21 mouse cellular contexts compared by ENCODE assay signal in the genomic region with DNA sequence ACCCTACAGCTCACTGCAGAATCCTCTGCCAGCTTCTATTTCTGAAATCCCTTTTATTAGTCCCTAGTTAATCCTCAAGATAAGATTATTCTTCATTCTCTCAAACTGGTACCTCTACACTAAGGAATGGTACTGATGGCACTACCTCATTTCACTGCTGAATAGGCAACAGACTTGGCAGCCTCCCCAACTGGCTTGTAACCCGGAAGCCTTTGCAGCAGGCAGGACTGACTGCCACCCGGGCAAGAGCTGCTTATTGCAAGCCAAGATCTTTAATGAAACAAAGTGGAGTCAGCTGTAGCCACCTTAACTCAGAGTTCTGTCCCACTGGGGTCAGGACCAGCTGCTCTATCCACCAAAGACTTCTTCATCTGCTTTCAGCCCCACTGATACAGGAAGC.
DNase-seq lines count a peak whose midpoint lies in the region; ATAC-seq and TF ChIP-seq lines count a peak whose summit lies in the region.
"Had no signal": no experiment of that assay in that cellular context is flagged by ENCODE, and none has a peak within 500 bp of the region (broad histone marks: within the 10 kb centered on the region; RNA-seq: fewer than 3 reads in every experiment).

No protein-coding gene starts in this region.

- no peak for TF ChIP-seq CTCF in hindbrain, postnatal 0 days (IDR thresholded peaks at IDR 0.05; ENCODE audit: low read depth)

- H3K4me1 ChIP-seq in hindbrain, postnatal 0 days (ENCODE audit: insufficient read depth, low read length), result no peaks in the 10 kb centered on the region
- H3K4me1 ChIP-seq in hindbrain, embryonic 10.5 days (replicated peaks), result peaks cover 10% of the 10 kb centered on the region; the same call in 1 of the 2 replicates
- no peaks in the 10 kb centered on the region for H3K4me1 ChIP-seq in midbrain, embryonic 11.5 days (ENCODE audit: control insufficient read depth, insufficient read depth, low read length)
- H3K4me1 ChIP-seq: forebrain, embryonic 12.5 days; limb, embryonic 15.5 days; neural tube, embryonic 13.5 days had no signal

- intact Hi-C loops in gastrocnemius, postnatal 36 days (cut with DNase I), result no loop called here
- intact Hi-C loops in heart, postnatal 36 days (cut with DNase I), result no loop called here

- no peaks in the 10 kb centered on the region for H3K9me3 ChIP-seq in hindbrain, postnatal 0 days (ENCODE audit: low read length)
- no peaks in the 10 kb centered on the region for H3K9me3 ChIP-seq in hindbrain, embryonic 10.5 days
- H3K9me3 ChIP-seq in midbrain, embryonic 11.5 days (ENCODE audit: control insufficient read depth, low read length), result no peaks in the 10 kb centered on the region
- H3K9me3 ChIP-seq: forebrain, embryonic 12.5 days; limb, embryonic 15.5 days; neural tube, embryonic 13.5 days had no signal

- H3K36me3 ChIP-seq in hindbrain, postnatal 0 days (ENCODE audit: insufficient read depth, low read length), result no peaks in the 10 kb centered on the region
- no peaks in the 10 kb centered on the region for H3K36me3 ChIP-seq in hindbrain, embryonic 10.5 days
- no peaks in the 10 kb centered on the region for H3K36me3 ChIP-seq in midbrain, embryonic 11.5 days (ENCODE audit: control insufficient read depth, insufficient read depth, low read length)
- H3K36me3 ChIP-seq: forebrain, embryonic 12.5 days; limb, embryonic 15.5 days; neural tube, embryonic 13.5 days had no signal

- H3K4me3 ChIP-seq in hindbrain, postnatal 0 days (ENCODE audit: low read length), result no peak overlapping the region
- no peak overlapping the region for H3K4me3 ChIP-seq in hindbrain, embryonic 10.5 days
- H3K4me3 ChIP-seq in midbrain, embryonic 11.5 days (ENCODE audit: low read depth, low read length), result no peak overlapping the region
- H3K4me3 ChIP-seq: forebrain, embryonic 12.5 days; layer of hippocampus, adult 2 months; limb, embryonic 15.5 days; neural tube, embryonic 13.5 days had no signal

- 27% methylated on average over 2 of the region's 2 CpGs for WGBS in hindbrain, postnatal 0 days
- 89% methylated on average over 2 of the region's 2 CpGs for WGBS in hindbrain, embryonic 10.5 days
- 83% methylated on average over 2 of the region's 2 CpGs for WGBS in midbrain, embryonic 11.5 days

- H3K27me3 ChIP-seq in hindbrain, postnatal 0 days (ENCODE audit: insufficient read depth, low read length), result no peaks in the 10 kb centered on the region
- H3K27me3 ChIP-seq in hindbrain, embryonic 10.5 days (ENCODE audit: insufficient read depth, poor library complexity, severe bottlenecking), result no peaks in the 10 kb centered on the region
- H3K27me3 ChIP-seq in midbrain, embryonic 11.5 days (ENCODE audit: control insufficient read depth, insufficient read depth, low read length), result no peaks in the 10 kb centered on the region
- H3K27me3 ChIP-seq: forebrain, embryonic 12.5 days; limb, embryonic 15.5 days; neural tube, embryonic 13.5 days had no signal

- no peak for ATAC-seq in hindbrain, postnatal 0 days
- ATAC-seq in midbrain, embryonic 11.5 days (ENCODE audit: low FRiP score), result no peak
- ATAC-seq: inflammation-experienced regulatory T-cells, adult 6 months; lung, postnatal 0 days; Patski had no signal

- no peak overlapping the region for H3K27ac ChIP-seq in hindbrain, postnatal 0 days
- no peak overlapping the region for H3K27ac ChIP-seq in hindbrain, embryonic 10.5 days
- no peak overlapping the region for H3K27ac ChIP-seq in midbrain, embryonic 11.5 days (ENCODE audit: low read depth, low read length)
- H3K27ac ChIP-seq: forebrain, embryonic 12.5 days; layer of hippocampus, adult 2 months; limb, embryonic 15.5 days; neural tube, embryonic 13.5 days had no signal

- H3K4me2 ChIP-seq in hindbrain, postnatal 0 days (ENCODE audit: low read depth, low read length), result no peak overlapping the region
- H3K4me2 ChIP-seq in midbrain, embryonic 11.5 days, result no peak overlapping the region
- H3K4me2 ChIP-seq: forebrain, embryonic 12.5 days; limb, embryonic 15.5 days; neural tube, embryonic 13.5 days had no signal

- H3K9ac ChIP-seq in hindbrain, postnatal 0 days (replicated peaks; ENCODE audit: low read length), result no peak overlapping the region
- H3K9ac ChIP-seq in midbrain, embryonic 11.5 days (ENCODE audit: low read length), result no peak overlapping the region
- H3K9ac ChIP-seq: forebrain, embryonic 12.5 days; limb, embryonic 15.5 days; neural tube, embryonic 13.5 days had no signal

- DNase-seq in gastrocnemius, postnatal 10 days, result peak; percentile 12
- no peak for DNase-seq in gastrocnemius, postnatal 36 days
- DNase-seq in hindbrain, postnatal 0 days (ENCODE audit: low spot score), result peak; percentile 29
- DNase-seq in hindbrain, embryonic 10.5 days (ENCODE audit: low spot score), result no peak
- DNase-seq in NIH3T3 (ENCODE audit: low read depth), result peak; percentile 40
- DNase-seq in heart, postnatal 36 days, result peak; percentile 7 to 19
- DNase-seq in midbrain, embryonic 11.5 days (ENCODE audit: low spot score, missing footprints), result no peak
- DNase-seq: adrenal gland, postnatal 36 days; cerebellum, adult 11-12 months; kidney, adult 8-10 months; kidney, postnatal 14 days; layer of hippocampus, postnatal 36 days; midbrain, embryonic 14.5 days; thymus, postnatal 4 days had no signal

Comparison
In these comparisons a context has a peak if more than half of its experiments do, and no peak if none do; other contexts are left out.
1. DNase-seq: peak in gastrocnemius, postnatal 10 days (single experiment), hindbrain, postnatal 0 days (single experiment), NIH3T3 (single experiment) and heart, postnatal 36 days (2 of 2); none in gastrocnemius, postnatal 36 days (0 of 2), hindbrain, embryonic 10.5 days (single experiment) and midbrain, embryonic 11.5 days (single experiment).